In the genomic region with DNA sequence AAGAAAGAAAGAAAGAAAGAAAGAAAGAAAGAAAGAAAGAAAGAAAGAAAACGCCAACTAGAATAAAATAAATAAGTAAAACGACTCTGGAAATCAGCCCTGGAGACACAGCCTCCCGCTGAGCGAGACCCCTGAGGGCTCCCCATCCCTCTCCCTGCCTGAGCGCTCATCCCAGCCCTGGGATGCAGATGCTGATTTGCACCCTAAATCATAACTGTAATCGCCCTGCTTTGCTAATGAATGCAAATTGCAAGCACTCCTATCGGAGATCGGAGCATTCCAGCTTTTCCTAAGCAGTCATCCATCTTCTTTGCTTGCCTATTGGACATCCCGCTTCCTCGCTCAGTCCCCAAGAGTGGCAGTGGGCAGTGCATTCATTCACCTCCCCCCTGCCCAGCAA, we compare ENCODE assay signal across 17 mouse cellular contexts.
"Had no signal": no experiment of that assay in that cellular context is flagged by ENCODE, and none has a peak within 500 bp of the region (broad histone marks: within the 10 kb centered on the region; RNA-seq: fewer than 3 reads in every experiment).

No protein-coding gene starts in this region.

- H3K4me2 ChIP-seq: limb, embryonic 13.5 days; liver, embryonic 12.5 days; liver, embryonic 15.5 days; lung, embryonic 15.5 days; midbrain, embryonic 11.5 days had no signal

- H3K27me3 ChIP-seq: liver, embryonic 15.5 days; lung, embryonic 15.5 days; megakaryocyte, embryonic 14.5 days had no signal

- H3K4me3 ChIP-seq: layer of hippocampus, adult 2 months; limb, embryonic 10.5 days; limb, embryonic 13.5 days; liver, embryonic 12.5 days; liver, embryonic 15.5 days; lung, embryonic 15.5 days; megakaryocyte, embryonic 14.5 days had no signal

- ATAC-seq: liver, embryonic 12.5 days had no signal

- H3K4me1 ChIP-seq: limb, embryonic 13.5 days; liver, embryonic 12.5 days; liver, embryonic 15.5 days; lung, embryonic 15.5 days; megakaryocyte, embryonic 14.5 days had no signal

- H3K27ac ChIP-seq: kidney, postnatal 0 days; layer of hippocampus, adult 2 months; limb, embryonic 10.5 days; limb, embryonic 13.5 days; liver, embryonic 12.5 days; liver, embryonic 15.5 days; lung, embryonic 15.5 days had no signal

- H3K36me3 ChIP-seq: limb, embryonic 10.5 days; limb, embryonic 13.5 days; liver, embryonic 12.5 days; liver, embryonic 15.5 days; lung, embryonic 15.5 days had no signal

- H3K9ac ChIP-seq: limb, embryonic 13.5 days; liver, embryonic 12.5 days; liver, embryonic 15.5 days; lung, embryonic 15.5 days had no signal

- H3K9me3 ChIP-seq: limb, embryonic 10.5 days; limb, embryonic 13.5 days; lung, embryonic 15.5 days had no signal

- DNase-seq: kidney, adult 2 months; layer of hippocampus, adult 9-11 months; liver; lung, adult 18-20 months; lung, postnatal 10 days; lung, postnatal 36 days; thymus, adult 18-20 months; thymus, postnatal 36 days had no signal
